Mouse (Mus musculus): ENCODE data around the gene Fam126a. TPM values are rescaled to one million over a fixed set of nuclear protein-coding genes. Genes with fewer than 3 reads are reported as not detected.

Gene Fam126a
- polyA plus RNA-seq, 1 experiment from 2014 or later: 11.1 TPM

Other genes starting within 250 kb of the Fam126a start
- 26.7 and 29.6 TPM in 2 replicates for gene Pus7, start 247.0 kb downstream of the Fam126a start, polyA plus RNA-seq (2015; fragmentation: Nextera tagmentation; extraction: Ambion mirVana)
- gene Rint1, start 243.0 kb downstream of the Fam126a start, polyA plus RNA-seq (2015; fragmentation: Nextera tagmentation; extraction: Ambion mirVana): 28.0 and 30.5 TPM in 2 replicates
- gene Tomm7, start 186.5 kb downstream of the Fam126a start, polyA plus RNA-seq (2015; fragmentation: Nextera tagmentation; extraction: Ambion mirVana): 119 and 123 TPM in 2 replicates
- 31.0 and 31.2 TPM in 2 replicates for gene Klhl7, start 69.9 kb upstream of the Fam126a start, polyA plus RNA-seq (2015; fragmentation: Nextera tagmentation; extraction: Ambion mirVana)
- gene Nupl2, start 134.3 kb upstream of the Fam126a start, polyA plus RNA-seq (2015; fragmentation: Nextera tagmentation; extraction: Ambion mirVana): 9.6 and 11.2 TPM in 2 replicates

Measured in intestine, embryonic 16.5 days (tissue).